Mouse (Mus musculus) E14TG2a.4 (cell line): ENCODE measurements around the gene Slc7a14.

Source experiments
- H3K27me3 ChIP-seq: 2 replicates; pipeline ENCODE4 v1.6.1; 2014; ENCODE audit warnings: low read length, control low read depth; ENCODE audit not compliant: insufficient read depth
- H3K36me3 ChIP-seq: 2 replicates; pipeline ENCODE4 v1.6.1; 2014; ENCODE audit warnings: low read length, control low read depth; ENCODE audit not compliant: insufficient read depth
- H3K4me1 ChIP-seq: replicated peaks from 2 replicates; pipeline ENCODE4 v1.6.1; 2014; ENCODE audit warnings: low read depth, low read length, control low read depth
- H3K4me3 ChIP-seq: replicated peaks from 2 replicates; pipeline ENCODE4 v1.5.1; 2014; ENCODE audit warnings: mild to moderate bottlenecking, low read length
- H3K9me3 ChIP-seq: 2 replicates; pipeline ENCODE4 v1.6.1; 2014; ENCODE audit warnings: low read length, control low read depth
- CTCF ChIP-seq: conservative IDR thresholded peaks from 2 replicates; pipeline ENCODE4 v1.5.1; 2014; ENCODE audit warnings: low read length
- NANOG ChIP-seq: IDR thresholded peaks from 2 replicates; pipeline ENCODE4 v1.6.1; 2014; ENCODE audit warnings: borderline replicate concordance, low read length, mixed read lengths
- POU5F1 ChIP-seq: IDR thresholded peaks from 2 replicates; pipeline ENCODE4 v1.6.1; 2014; ENCODE audit warnings: low read length, borderline replicate concordance

Slc7a14 gene

DNA sequence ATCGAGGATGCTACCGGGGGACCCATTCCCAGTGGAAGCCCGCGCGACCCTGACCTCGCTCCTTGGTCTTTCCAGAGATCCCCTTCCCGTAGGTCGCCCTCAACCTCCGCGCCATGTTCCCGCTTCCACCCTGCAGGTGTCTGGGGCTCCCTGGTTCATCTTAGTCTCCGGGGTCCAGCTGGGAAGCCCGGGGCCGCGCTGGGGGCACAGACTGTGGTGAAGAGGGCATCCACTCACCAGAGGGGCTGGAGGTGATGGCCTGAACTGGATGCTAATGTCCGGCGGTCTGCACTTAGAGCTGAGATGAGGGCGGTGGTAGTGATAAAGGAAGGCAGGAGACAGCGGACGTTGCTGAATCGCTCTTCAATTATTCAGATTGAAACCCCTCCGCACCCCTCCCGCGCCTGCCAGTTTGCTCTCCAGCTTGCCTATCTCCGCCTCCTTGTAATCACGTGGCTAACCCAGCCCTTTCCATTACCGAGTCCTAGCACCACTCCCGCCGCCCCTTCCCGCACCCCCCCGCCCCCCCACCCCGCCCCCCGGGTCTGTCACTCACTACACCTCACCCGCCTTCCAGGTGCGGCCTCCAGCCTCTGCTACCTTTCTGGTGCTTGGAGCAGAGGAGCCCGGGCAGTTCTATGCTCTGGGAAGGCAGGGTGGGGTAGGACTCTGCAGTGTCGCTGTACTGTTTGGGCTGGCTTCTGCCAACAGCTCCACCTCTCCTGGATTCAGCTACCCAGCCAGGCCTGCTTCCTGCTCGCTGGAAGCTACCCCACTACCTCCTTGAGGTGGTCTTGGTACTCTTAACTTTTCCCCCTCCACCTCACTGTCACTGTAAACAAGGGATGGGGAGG lies at the start of gene Slc7a14:
TSS of gene Slc7a14 (minus strand) at position 445 of the 854 bp plus-strand sequence.
- H3K9me3 ChIP-seq, result no peaks in the 10 kb centered on the region
- peaks cover 53% of the 10 kb centered on the region for H3K27me3 ChIP-seq
- H3K36me3 ChIP-seq, result no peaks in the 10 kb centered on the region
- peak within 1 kb of the TSS; percentile 78 for H3K4me3 ChIP-seq
- H3K4me1 ChIP-seq, result peaks cover 15% of the 10 kb centered on the region
- TF ChIP-seq POU5F1 (no peak), NANOG (no peak), CTCF (no peak)

DNA sequence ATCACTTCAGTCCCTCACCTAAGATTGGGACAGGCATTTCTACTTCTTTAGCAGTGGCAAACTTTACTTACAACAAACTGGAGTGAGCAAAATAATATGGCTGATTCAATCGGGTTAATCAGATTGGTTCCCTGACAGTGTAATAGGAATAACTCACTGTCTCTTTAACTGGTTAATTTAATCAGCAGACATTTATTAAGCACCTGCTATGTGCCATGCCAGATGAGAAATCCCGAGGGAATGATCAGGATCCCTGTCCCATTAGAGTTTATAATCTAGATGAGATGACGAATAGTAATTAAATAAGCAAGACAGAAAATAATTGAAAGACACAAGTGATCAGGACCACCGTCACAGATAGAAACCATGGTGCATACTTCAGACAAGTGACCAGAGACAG lies 36.4 kb upstream of the Slc7a14 start:
- Histone ChIP-seq H3K9me3 (peaks cover 16% of the 10 kb centered on the region), H3K27me3 (no peaks in the 10 kb centered on the region), H3K36me3 (no peaks in the 10 kb centered on the region), H3K4me3 (no peak overlapping the region), H3K4me1 (no peaks in the 10 kb centered on the region)
- TF ChIP-seq NANOG, result no peak
- no peak for TF ChIP-seq POU5F1
- TF ChIP-seq CTCF, result no peak

DNA sequence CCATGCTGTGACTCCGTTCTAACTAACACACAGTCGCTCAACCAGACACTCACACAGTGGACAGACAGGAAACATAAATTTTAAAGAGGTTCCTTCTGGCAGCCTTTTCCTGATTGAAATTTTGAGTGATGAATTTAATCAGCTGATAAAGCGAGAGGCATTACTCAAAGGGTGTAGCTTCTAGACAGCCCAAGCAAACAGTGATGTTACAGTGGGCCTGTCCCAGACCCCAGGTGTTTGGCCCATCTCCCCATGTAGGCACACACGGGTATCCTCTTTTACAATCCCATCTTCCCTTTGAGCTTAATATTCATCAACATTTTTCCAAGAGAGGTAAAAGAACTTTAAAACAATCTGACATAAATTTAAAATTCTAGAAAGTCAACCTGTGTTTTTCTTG lies 35.6 kb upstream of the Slc7a14 start:
- no peaks in the 10 kb centered on the region for H3K27me3 ChIP-seq
- no peaks in the 10 kb centered on the region for H3K36me3 ChIP-seq
- H3K4me3 ChIP-seq, result no peak overlapping the region
- TF ChIP-seq NANOG, result no peak
- no peak for TF ChIP-seq POU5F1
- no peak for TF ChIP-seq CTCF
- no peaks in the 10 kb centered on the region for H3K4me1 ChIP-seq
- peaks cover 12% of the 10 kb centered on the region for H3K9me3 ChIP-seq

DNA sequence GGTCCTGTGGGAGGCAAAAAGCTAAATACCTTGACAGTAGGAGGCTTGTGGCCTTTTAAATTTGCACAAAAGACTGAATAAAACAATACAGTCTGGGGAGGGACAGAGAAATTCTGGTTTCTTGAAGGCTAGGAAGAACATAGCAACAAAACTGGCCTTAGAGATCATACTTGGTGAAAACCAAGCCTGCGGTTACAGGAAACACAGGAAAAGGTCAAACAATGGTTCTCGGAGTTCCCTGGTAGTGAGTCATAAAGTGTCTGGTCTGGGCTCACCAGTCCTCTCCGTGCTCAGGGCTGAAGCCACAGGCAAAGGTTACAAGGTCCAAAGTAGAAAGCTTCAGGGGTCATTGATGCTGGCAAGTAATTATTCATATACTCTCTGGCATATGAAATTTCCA lies 29.1 kb upstream of the Slc7a14 start:
- Histone ChIP-seq H3K9me3 (no peaks in the 10 kb centered on the region), H3K4me1 (no peaks in the 10 kb centered on the region), H3K27me3 (no peaks in the 10 kb centered on the region), H3K4me3 (no peak overlapping the region), H3K36me3 (no peaks in the 10 kb centered on the region)
- TF ChIP-seq CTCF (no peak), POU5F1 (no peak), NANOG (no peak)

DNA sequence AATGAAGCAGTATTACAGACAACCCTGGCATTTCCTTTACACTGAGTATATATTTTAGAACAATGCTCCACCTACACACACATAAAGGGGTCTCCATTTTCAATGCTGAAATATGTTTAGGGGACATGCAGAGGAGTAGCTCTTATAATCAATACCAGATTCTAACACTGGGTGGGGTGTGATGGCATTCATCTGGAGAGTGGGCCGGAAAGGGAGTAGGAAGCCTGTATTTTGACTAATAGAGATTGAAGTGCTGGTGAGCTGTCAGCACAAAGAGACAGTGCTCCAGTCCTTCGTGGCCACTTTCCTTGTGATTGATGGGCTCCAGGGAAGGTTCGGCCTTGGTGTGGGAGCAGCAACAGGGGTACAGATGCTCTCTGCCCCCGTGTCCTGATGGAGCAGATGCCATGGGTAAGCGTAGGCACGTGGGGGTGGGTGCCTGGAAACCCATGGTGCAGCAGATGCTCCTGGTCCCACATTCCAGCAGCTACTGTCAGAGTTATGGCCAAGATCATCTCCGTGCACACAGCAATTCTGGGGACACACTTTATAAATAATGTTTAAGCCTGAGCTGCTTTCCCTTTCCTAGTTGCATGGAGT lies 18.2 kb upstream of the Slc7a14 start:
- Histone ChIP-seq H3K36me3 (no peaks in the 10 kb centered on the region), H3K9me3 (peaks cover 8% of the 10 kb centered on the region), H3K4me1 (no peaks in the 10 kb centered on the region), H3K4me3 (no peak overlapping the region), H3K27me3 (no peaks in the 10 kb centered on the region)
- TF ChIP-seq NANOG (no peak), CTCF (no peak), POU5F1 (no peak)

DNA sequence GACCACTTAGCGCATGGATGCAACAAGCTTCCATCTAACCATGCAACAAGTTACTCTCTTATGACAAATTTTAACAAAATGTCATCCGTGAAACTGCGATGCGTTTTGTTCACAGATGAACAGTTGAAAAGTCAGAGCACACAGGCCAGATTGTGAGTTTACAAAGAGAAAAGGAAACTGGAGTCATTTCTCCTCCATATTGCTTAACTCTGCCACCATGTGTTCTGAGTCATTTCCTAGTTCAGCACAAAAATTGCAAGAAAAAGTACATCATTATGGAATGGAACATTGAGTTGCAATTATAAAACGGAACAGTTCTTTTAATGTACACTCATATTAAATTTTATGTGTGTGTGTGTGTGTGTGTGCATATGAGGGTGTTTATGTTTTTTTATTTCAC lies 17.6 kb upstream of the Slc7a14 start:
- TF ChIP-seq POU5F1 (no peak), NANOG (no peak), CTCF (no peak)
- Histone ChIP-seq H3K4me3 (no peak overlapping the region), H3K4me1 (no peaks in the 10 kb centered on the region), H3K36me3 (no peaks in the 10 kb centered on the region), H3K27me3 (no peaks in the 10 kb centered on the region), H3K9me3 (peaks cover 8% of the 10 kb centered on the region)

DNA sequence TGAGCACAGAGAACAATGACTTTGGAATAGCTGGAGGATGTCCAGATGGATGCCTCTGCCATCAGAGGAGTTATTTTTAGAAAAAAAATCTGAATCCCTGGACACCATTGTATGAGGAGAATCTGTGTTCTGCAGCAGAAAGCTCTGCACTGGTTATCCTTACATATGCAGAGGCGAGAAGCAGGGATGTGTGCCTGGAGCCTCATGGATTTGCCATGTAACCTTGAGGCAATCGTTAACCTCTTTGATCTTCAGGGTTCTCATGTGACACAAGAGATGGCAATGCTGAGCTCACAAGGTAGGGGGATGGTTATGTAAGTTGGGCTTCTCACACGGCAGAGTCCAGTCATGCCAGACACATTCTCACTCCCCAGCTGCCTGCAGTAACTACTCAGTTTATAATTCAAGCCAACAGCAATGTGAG lies 14.1 kb upstream of the Slc7a14 start:
- Histone ChIP-seq H3K27me3 (no peaks in the 10 kb centered on the region), H3K36me3 (no peaks in the 10 kb centered on the region)
- no peak for TF ChIP-seq CTCF
- no peak for TF ChIP-seq NANOG
- no peak for TF ChIP-seq POU5F1

DNA sequence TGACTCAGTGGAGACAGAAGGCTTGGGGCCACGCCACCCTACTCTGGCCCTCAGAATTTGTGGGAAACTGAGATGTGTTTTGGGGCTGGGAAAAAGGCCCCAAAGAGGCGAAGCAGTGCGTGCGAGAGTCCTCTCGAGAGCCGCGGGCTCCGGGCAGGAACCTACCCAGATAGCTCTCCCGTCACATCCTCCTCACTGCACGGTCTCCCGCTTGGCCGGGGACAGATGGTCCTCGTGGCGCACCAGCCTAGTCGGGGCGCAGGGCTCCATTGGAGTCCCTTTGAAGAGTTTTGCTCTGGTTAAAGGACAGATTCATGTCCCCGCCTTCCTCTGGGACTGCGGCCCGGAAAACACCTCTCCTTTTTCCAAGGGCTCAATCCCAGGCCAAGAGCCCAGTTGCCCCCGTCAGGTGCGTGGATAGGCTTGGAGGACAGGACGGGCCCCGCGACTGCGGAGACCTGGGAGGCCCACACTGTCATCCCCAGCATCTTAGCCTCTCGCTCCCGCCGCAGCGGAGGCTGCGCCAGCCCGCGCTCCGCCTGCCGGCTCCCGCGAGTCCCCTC lies 726 bp downstream of the Slc7a14 start:
- H3K27me3 ChIP-seq, result peaks cover 53% of the 10 kb centered on the region
- H3K9me3 ChIP-seq, result no peaks in the 10 kb centered on the region
- no peaks in the 10 kb centered on the region for H3K36me3 ChIP-seq
- no peak for TF ChIP-seq CTCF
- TF ChIP-seq POU5F1, result no peak
- no peak for TF ChIP-seq NANOG
- peaks cover 15% of the 10 kb centered on the region for H3K4me1 ChIP-seq
- peak overlapping the region; percentile 78 for H3K4me3 ChIP-seq

More for the DNA sequence above, 14.1 kb upstream of the Slc7a14 start:
- Histone ChIP-seq H3K9me3 (peaks cover 8% of the 10 kb centered on the region), H3K4me1 (no peaks in the 10 kb centered on the region), H3K4me3 (no peak overlapping the region)
